Mouse (Mus musculus): Measurements from ENCODE around the gene Elovl1.

The Elovl1 gene

GRCm38 (mm10) chr4:118427768-118428451 is at the start of gene Elovl1:
Elovl1 (plus strand) TSS chr4:118428093.
- peak; percentile 78 for DNase-seq

GRCm38 (mm10) chr4:118383271-118383670 is 44.6 kb upstream of the Elovl1 start:
- DNase-seq: no peak

GRCm38 (mm10) chr4:118387316-118387715 is 40.6 kb upstream of the Elovl1 start:
- DNase-seq: no peak

GRCm38 (mm10) chr4:118390146-118390545 is 37.7 kb upstream of the Elovl1 start:
- DNase-seq: no peak

DNA sequence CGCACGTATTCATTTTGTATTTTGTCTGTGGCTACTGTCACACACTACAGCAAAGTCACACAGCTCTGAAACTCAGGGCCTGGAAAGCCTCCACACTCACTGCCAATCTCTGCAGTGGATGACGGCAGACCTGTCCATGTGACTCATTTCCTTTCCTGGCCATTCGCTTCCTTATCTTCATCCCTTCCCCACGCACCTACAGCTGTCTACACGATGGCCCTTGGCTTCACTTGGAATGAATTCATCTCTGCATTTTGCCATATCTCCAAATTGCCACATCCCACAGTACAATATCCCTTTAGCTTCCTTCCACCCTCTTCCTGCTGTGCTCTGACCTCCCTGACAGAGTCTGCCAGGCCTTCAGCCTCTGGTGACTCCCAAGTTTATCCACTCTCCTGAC is 33.4 kb upstream of the Elovl1 start:
- no peak for DNase-seq

- no peak for DNase-seq
These were observed 32.6 kb upstream of the Elovl1 start for GRCm38 (mm10) chr4:118395289-118395688.

DNA sequence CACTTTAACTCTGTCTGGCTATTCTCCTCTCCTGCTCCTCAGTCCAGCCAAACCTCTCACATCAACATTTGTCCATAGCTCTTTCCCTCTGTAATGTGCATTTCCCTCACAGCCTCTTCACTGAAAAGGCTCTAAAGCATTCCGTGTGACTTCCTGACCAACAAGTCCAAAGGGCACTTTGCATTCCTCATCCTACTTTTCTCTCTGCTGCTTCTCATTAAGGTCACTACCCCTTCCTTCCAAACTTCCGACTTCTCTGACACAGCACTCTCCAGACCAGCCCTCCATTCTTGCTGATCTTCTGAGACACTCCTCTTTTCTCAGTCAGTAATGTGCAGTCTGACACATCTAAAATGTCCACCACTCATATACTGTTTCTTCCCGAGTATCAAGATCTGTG is 31.5 kb upstream of the Elovl1 start:
- DNase-seq: no peak

GRCm38 (mm10) chr4:118398400-118398799 is 29.5 kb upstream of the Elovl1 start:
- DNase-seq: no peak

GRCm38 (mm10) chr4:118401421-118401820 is 26.5 kb upstream of the Elovl1 start:
- DNase-seq: no peak

GRCm38 (mm10) chr4:118401918-118402317 is 26.0 kb upstream of the Elovl1 start:
- no peak for DNase-seq

- no peak for DNase-seq
These were observed 25.2 kb upstream of the Elovl1 start for GRCm38 (mm10) chr4:118402701-118403100.

GRCm38 (mm10) chr4:118409142-118409900 is 18.6 kb upstream of the Elovl1 start, which contains the start of the genes Szt2 and Med8:
Szt2 (minus strand) TSS chr4:118409273.
Med8 (plus strand) TSS chr4:118409337.
- peak; percentile 88 for DNase-seq

GRCm38 (mm10) chr4:118410871-118411270 is 17.0 kb upstream of the Elovl1 start:
- no peak for DNase-seq

DNA sequence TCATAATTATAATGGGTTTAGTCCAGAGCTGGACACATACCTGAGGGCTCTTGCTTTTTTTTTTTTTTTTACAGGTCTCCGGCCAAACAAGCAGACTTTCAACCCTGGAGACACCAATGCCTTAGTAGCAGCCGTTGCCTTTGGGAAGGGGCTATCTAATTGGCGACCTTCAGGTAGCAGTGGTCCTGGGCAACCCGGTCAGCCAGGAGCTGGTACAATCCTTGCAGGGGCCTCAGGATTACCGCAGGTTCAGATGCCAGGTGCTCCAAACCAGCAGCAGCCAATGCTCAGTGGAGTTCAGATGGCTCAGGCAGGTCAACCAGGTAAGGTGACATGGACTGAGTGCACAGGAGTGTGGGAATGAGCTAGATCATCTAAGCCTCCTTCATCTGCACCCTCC is 14.3 kb upstream of the Elovl1 start:
- DNase-seq: peak; percentile 53

DNA sequence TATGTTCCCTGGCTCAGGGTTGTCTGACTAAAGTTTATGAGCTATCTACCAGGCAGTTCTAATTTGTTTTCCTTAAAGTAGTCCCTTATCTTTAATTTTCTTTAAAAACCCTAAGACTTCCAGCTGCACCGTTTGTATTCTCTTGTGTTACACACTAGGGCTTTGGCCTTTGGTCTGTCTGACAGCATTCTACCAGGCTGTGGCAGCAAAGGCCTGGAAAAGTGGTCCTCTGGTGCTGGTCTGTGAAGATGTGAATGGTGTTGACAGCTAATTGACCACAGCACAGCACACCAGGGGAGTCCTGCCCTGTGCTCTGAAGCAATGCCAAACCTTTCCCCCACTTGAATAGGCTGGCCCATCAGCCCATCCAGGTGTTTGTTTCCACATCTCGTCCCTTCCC is 12.1 kb upstream of the Elovl1 start:
- no peak for DNase-seq

DNA sequence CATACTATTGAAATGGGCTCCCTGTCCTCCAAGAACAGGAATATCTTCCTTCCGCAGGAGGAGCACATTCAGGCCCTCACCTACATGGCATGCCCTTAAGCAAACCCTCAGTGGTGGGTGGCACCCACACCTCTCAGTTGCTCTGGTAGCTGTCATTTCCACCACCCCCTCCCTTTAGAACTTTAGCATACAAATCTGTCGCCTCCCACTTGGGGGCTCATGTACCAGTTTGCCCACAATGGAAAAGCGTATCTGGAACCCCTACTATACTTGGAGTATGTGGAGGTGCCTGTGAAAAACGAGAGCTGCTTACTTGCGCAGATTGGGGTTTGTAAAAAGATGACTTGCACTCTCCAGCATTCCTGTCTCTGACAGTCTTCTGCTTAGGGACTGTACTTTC is 11.6 kb upstream of the Elovl1 start:
- DNase-seq: no peak

DNA sequence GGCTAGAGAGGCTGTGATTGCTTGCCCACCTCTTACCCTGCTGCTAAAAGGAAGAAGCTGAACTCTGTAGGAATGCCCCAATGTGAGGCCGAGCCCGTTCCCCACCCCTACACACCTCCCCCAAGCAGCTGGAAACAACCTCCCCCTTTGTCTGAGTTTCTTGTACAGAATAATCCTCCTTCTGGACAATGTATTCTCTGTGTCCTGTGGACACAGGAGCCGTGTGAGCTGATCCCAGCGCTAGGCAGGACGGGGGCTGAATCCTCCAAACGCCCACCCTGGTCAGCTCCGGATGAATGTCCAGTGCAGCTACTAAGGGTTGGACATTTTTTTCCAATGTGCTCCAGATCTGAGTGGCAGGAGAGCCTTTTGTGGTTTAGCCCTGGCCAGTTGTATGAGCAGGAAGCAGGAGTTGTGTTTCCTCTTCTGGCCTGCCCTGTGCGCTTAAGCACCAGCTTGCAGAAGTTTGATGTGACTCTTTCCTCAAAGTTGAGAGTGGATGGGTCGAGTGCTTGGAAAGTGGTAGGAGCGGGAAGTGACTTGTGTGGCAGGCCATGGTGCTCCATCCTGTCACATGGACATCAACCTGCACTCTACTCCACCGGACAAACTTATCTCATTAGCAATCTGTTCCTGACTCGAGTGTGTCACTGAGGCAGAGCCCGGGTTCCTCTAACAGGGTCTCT is 10.6 kb upstream of the Elovl1 start:
- no peak for DNase-seq

DNA sequence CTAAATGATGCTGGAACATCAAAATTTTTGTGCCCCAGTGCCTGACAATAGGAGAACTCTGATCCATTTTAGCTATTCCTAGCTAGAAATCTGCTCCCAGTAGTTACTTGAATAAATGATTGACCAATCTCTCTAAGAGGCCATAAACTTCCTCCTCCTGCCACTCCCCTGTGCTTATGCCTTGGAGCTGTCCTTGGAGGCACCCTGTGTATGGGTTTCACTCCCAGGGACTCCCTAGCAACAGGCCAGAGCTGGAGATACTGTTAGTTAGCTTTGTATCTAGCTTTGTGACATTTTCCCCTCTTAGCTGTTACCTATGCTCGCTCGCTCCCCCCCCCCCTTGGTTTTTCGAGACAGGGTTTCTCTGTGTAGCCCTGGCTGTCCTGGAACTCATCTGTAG is 6.5 kb upstream of the Elovl1 start:
- no peak for DNase-seq

GRCm38 (mm10) chr4:118424541-118425160 is 3.2 kb upstream of the Elovl1 start:
- no peak for DNase-seq

GRCm38 (mm10) chr4:118425374-118425773 is 2.5 kb upstream of the Elovl1 start:
- DNase-seq: no peak

DNA sequence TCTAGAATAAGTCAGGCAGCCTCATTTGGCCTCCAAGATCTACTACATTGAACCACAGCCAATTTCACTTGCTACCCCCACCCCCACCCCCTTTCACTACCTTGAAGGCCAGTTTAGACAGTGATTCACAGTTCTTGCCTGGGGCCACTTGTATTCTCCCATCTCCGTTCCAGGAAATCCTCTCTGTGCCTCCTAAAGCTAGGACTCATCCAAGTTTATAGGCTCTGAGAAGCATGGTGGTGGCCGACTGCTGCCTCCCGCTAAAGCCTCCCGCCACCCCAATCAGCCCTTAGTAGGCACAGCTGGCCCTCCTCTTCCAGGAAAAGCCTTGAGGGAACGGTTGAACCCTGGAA is 502 bp upstream of the Elovl1 start:
- no peak for DNase-seq

DNA sequence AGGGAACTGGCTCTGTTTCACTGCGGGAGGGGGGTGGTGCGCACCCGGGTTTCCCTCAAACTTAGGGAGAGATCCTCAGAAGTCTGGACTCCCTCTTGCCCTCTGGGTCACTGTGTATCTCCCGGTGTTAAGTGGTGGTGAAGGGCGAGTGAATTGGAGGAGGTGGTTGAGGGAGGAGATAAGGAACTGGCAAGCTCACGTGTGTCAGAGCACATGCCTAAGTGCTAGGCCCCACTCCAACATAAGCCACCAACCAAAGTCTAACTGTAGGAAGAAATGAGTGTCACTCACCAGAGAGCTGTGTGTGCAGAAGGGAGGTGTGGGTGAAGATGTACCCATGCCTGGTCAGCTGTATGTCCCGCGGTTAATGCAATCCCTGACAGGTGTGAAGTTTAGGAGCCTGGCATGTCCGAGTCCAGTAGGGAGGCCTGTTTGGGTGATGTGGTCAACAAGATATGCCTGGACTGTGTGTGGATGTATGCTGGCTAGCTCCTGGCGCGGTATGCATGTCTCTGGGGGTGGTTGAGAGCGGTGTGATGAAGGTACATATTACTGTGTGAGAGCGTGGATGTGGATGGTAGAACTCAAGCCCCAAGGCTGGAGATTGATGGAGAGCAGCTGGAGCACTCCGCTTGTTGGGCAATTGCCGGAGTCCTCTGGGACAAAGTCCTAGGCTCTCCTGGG is 780 bp downstream of the Elovl1 start:
- no peak for DNase-seq

Data from cerebellum, adult 11-12 months (tissue).